Mouse (Mus musculus) liver, embryonic 15.5 days (tissue): ENCODE data around the gene 1700102P08Rik. TPM values are rescaled to one million over a fixed set of nuclear protein-coding genes. Genes with fewer than 3 reads are reported as not detected.

ENCODE experiments used
- ATAC-seq: fragments of 200-750 bp; cut with Nextera tagmentation; 2 replicates; pipeline ENCODE4 v1.8.0; 2017; ENCODE audit warnings: moderate number of reproducible peaks, mild to moderate bottlenecking, moderate library complexity; ENCODE audit not compliant: insufficient read depth
- H3K27ac ChIP-seq: fragments of 300-500 bp; sonication (generic); replicated peaks from 2 replicates; pipeline ENCODE4 v1.5.1; 2015; ENCODE audit warnings: mild to moderate bottlenecking, inconsistent platforms
- H3K27me3 ChIP-seq: fragments of 300-500 bp; sonication (generic); 2 replicates; pipeline ENCODE4 v1.6.1; 2015; ENCODE audit warnings: mild to moderate bottlenecking, inconsistent platforms
- H3K36me3 ChIP-seq: fragments of 300-500 bp; sonication (generic); replicated peaks from 2 replicates; pipeline ENCODE4 v1.6.1; 2015; ENCODE audit warnings: moderate library complexity, mild to moderate bottlenecking, inconsistent platforms
- H3K4me1 ChIP-seq: fragments of 300-500 bp; sonication (generic); replicated peaks from 2 replicates; pipeline ENCODE4 v1.6.1; 2015; ENCODE audit warnings: inconsistent platforms
- H3K4me2 ChIP-seq: fragments of 300-500 bp; sonication (generic); 2 replicates; pipeline ENCODE4 v1.6.1; 2015; ENCODE audit warnings: moderate library complexity, mild to moderate bottlenecking, inconsistent platforms
- H3K4me3 ChIP-seq: fragments of 300-500 bp; sonication (generic); replicated peaks from 2 replicates; pipeline ENCODE4 v1.5.1; 2015; ENCODE audit warnings: mild to moderate bottlenecking, inconsistent platforms
- H3K9ac ChIP-seq: fragments of 300-500 bp; sonication (generic); 2 replicates; pipeline ENCODE4 v1.6.1; 2015; ENCODE audit warnings: moderate library complexity, mild to moderate bottlenecking, inconsistent platforms
- H3K9me3 ChIP-seq: fragments of 300-500 bp; sonication (generic); replicated peaks from 2 replicates; pipeline ENCODE4 v1.6.1; 2016; ENCODE audit warnings: inconsistent platforms
- WGBS: fragments of 180-500 bp; shearing (Covaris S2); methylation state at CpG from one replicate; pipeline ENCODE4 v1.1.7; 2015; ENCODE audit warnings: mixed read lengths; ENCODE audit not compliant: insufficient replicate concordance; 5-methylcytosine and 5-hydroxymethylcytosine counted together
- polyA plus RNA-seq: library from polyadenylated mRNA; unstranded; fragments of >200 nt; fragmentation: Nextera tagmentation; extraction: Ambion mirVana; gene quantifications from 2 replicates; pipeline ENCODE4 v1.2.1, GENCODE M21; 2015

The 1700102P08Rik gene
- polyA plus RNA-seq, 1 experiment from 2014 or later = 0.41 TPM

DNA sequence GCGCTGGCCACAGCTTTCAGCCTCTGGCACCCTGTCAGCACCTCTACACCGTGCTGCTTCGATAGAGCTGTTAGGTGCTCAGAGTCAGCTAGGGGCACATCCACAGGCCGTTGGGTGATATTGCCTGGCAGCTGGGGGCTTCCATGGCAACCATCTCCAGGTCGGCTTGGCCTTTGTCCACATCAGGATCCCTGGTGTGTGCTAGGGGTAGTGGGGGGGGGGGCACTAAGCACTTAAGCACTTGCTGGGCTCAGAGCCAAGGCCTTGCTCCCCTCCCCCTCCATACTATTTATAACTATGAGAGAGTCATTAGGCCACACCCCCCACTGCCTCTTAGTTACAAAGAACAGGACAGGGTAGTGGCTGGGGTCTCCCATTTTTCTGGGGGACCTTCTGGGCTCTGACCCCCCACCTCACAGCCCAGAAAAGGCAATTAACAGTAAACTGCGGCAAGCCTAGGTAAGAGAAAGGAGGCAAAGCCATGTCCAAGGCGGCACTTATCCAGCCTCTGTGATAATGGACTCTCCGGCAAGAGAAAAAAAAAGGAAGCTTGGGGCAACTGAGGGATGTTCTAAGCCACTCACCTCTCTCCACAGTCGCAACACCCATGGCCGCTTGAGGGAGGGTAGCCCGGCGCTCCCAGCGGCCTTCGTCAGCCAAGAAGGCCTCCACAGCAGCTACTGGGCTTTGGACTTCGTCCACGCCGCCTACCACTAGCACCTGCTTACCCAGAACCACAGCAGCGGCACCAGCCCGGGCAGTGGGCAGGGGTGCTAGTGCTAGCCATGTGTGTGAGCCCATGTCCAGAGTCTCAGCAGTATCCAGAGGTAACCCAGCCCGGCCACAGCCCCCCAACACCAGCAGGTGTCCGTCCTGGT, 57.9 kb downstream of the 1700102P08Rik start:
- no peak for ATAC-seq
- H3K4me2 ChIP-seq = peak overlapping the region; percentile 92
- peak overlapping the region; percentile 77 for H3K27ac ChIP-seq
- WGBS = 55% methylated on average over 21 of the region's 21 CpGs
- H3K27me3 ChIP-seq = no peaks in the 10 kb centered on the region
- peak overlapping the region; percentile 32; the same call in 1 of the 2 replicates for H3K9ac ChIP-seq
- no peaks in the 10 kb centered on the region for H3K9me3 ChIP-seq
- peak overlapping the region; percentile 44 for H3K4me3 ChIP-seq
- H3K36me3 ChIP-seq = peaks cover 3% of the 10 kb centered on the region; the same call in 1 of the 2 replicates
- peaks cover 43% of the 10 kb centered on the region for H3K4me1 ChIP-seq

- peak overlapping the region; percentile 44 for H3K4me3 ChIP-seq
- WGBS = 26% methylated on average over 6 of the region's 6 CpGs
- H3K9ac ChIP-seq = peak overlapping the region; percentile 32; the same call in 1 of the 2 replicates
- peaks cover 3% of the 10 kb centered on the region; the same call in 1 of the 2 replicates for H3K36me3 ChIP-seq
- H3K9me3 ChIP-seq = no peaks in the 10 kb centered on the region
- no peaks in the 10 kb centered on the region for H3K27me3 ChIP-seq
- H3K4me2 ChIP-seq = peak overlapping the region; percentile 92
- peak; percentile 71 for ATAC-seq
- peak overlapping the region; percentile 77 for H3K27ac ChIP-seq
- peaks cover 49% of the 10 kb centered on the region for H3K4me1 ChIP-seq
These were observed 58.5 kb downstream of the 1700102P08Rik start for GRCm38 (mm10) chr9:108451170-108451493.

DNA sequence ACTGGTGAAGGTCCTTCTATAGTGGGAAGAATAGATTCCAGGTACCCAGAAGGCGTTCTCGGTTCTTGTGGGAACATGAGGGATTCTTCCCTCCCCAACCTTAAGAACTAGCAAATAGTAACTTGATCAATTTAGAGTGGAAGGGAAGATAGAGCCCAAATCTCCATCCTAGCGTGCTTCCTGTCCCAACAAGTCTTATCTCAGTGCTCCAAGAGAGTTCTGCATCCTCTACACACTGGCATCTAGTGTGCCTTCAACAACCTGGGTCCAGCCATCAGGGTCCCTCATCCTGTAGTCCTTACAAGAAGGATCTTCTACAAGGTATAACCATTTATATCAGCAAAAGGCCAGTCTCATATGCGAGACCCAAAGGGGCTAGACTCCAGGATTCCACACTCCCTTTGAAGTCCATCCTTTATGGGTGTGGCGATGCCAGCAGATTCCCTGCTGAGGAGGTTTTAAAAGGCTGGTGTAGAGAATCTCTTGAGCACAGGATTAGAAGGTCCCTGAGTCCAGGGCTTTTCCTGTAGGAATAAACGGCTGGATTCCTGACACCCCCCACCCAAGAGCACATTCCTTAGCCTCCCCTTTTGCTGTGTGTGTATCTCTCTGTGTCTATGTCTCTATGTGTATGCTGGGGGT, 59.0 kb downstream of the 1700102P08Rik start:
- 50% methylated on average over 6 of the region's 6 CpGs for WGBS
- Histone ChIP-seq H3K36me3 (peaks cover 3% of the 10 kb centered on the region; the same call in 1 of the 2 replicates), H3K9ac (peak overlapping the region; percentile 54; the same call in 1 of the 2 replicates), H3K9me3 (no peaks in the 10 kb centered on the region), H3K27me3 (no peaks in the 10 kb centered on the region), H3K27ac (peak overlapping the region; percentile 77), H3K4me3 (peak overlapping the region; percentile 66), H3K4me1 (peaks cover 54% of the 10 kb centered on the region), H3K4me2 (peak overlapping the region; percentile 92)
- peak; percentile 32; the same call in 1 of the 2 replicates for ATAC-seq

- 1% methylated on average over 40 of the region's 40 CpGs for WGBS
- peak overlapping the region; percentile 77 for H3K27ac ChIP-seq
- ATAC-seq = peak; percentile 81
- no peaks in the 10 kb centered on the region for H3K9me3 ChIP-seq
- peak overlapping the region; percentile 92 for H3K4me2 ChIP-seq
- peak overlapping the region; percentile 66 for H3K4me3 ChIP-seq
- H3K27me3 ChIP-seq = no peaks in the 10 kb centered on the region
- peaks cover 58% of the 10 kb centered on the region for H3K4me1 ChIP-seq
- H3K9ac ChIP-seq = peak overlapping the region; percentile 54
- peaks cover 3% of the 10 kb centered on the region; the same call in 1 of the 2 replicates for H3K36me3 ChIP-seq
These were observed 59.8 kb downstream of the 1700102P08Rik start for GRCm38 (mm10) chr9:108452291-108452906.

DNA sequence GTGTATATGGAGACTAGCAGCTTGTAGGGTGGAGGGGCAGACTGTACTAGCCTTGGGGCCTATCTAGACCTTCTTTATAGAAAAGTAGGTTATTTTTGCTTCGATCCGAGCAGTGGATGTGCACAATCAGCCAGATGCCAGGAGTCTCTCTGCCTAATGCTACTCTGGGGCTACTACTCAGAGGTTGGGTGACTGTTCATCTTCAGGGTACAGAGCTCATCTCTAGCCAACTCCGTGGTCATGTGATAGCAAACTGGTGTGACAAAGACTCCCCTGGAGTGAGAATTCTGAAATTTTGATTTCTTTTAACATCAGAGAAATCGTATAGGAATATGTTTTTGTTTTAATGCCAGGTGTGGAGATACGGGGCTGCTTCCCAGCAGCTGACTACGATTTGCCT, 60.3 kb downstream of the 1700102P08Rik start:
- H3K9ac ChIP-seq = no peak overlapping the region
- H3K4me1 ChIP-seq = peaks cover 61% of the 10 kb centered on the region
- peaks cover 3% of the 10 kb centered on the region; the same call in 1 of the 2 replicates for H3K36me3 ChIP-seq
- peak overlapping the region; percentile 66 for H3K4me3 ChIP-seq
- no peak overlapping the region for H3K27ac ChIP-seq
- no peaks in the 10 kb centered on the region for H3K9me3 ChIP-seq
- no peaks in the 10 kb centered on the region for H3K27me3 ChIP-seq
- WGBS = 44% methylated on average over 6 of the region's 6 CpGs
- ATAC-seq = 0 out of 2 replicates have a peak, but pooled peaks have one; percentile 3
- peak overlapping the region; percentile 92 for H3K4me2 ChIP-seq

DNA sequence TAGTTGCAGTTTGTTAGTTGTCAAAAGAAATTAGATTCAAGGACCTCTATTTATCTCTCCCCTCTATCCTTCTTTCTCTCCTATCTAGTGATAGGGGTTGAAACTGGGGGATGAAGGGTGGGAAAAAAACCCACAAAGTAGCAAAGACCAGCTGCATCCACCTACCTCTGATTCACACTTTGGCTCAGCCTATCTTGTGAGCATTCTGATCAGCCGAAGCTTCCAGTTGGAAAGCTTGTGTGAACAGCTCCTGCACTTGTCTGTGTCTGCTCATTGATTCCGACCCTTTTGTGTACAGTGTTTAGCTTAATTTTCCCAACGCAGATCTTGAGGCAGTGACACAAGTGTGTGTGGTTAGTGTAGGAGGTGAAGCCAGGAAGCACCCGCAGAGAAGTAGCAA, 60.9 kb downstream of the 1700102P08Rik start:
- H3K4me3 ChIP-seq = no peak overlapping the region
- H3K4me1 ChIP-seq = peaks cover 61% of the 10 kb centered on the region
- no peak overlapping the region for H3K27ac ChIP-seq
- ATAC-seq = no peak
- WGBS = 60% methylated on average over 4 of the region's 4 CpGs
- no peak overlapping the region for H3K9ac ChIP-seq
- H3K36me3 ChIP-seq = peaks cover 3% of the 10 kb centered on the region; the same call in 1 of the 2 replicates
- no peak overlapping the region for H3K4me2 ChIP-seq
- H3K9me3 ChIP-seq = no peaks in the 10 kb centered on the region
- no peaks in the 10 kb centered on the region for H3K27me3 ChIP-seq

DNA sequence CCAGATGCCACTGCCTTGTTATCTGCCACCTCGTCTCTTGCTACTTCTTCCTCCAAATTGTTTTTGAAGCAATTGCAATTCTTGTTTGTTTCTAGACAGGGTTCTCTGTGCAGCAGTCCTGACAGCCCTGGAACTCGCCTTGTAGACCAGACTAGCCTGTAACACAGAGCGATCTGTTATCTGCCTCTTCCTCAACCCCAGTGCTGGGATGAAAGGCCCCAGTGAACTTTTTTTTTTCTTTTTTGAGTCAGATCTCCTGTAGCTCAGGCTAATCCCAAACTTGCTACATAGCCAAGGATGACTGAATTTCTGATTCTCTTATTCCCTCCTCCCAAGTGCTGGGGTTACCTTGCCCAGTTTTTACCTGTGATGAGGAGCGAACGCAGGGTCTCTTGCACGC, 61.8 kb downstream of the 1700102P08Rik start:
- ATAC-seq = no peak
- no peak overlapping the region for H3K4me2 ChIP-seq
- no peak overlapping the region for H3K9ac ChIP-seq
- H3K27ac ChIP-seq = no peak overlapping the region
- no peak overlapping the region for H3K4me3 ChIP-seq
- H3K9me3 ChIP-seq = no peaks in the 10 kb centered on the region
- WGBS = 56% methylated on average over 6 of the region's 6 CpGs
- no peaks in the 10 kb centered on the region for H3K27me3 ChIP-seq
- H3K4me1 ChIP-seq = peaks cover 61% of the 10 kb centered on the region
- H3K36me3 ChIP-seq = 0 out of 2 replicates have a peak, but pooled peaks cover 2% of the 10 kb centered on the region

- Histone ChIP-seq H3K4me1 (peaks cover 56% of the 10 kb centered on the region), H3K9ac (no peak overlapping the region), H3K27me3 (no peaks in the 10 kb centered on the region), H3K4me3 (no peak overlapping the region), H3K4me2 (no peak overlapping the region), H3K36me3 (no peaks in the 10 kb centered on the region), H3K9me3 (no peaks in the 10 kb centered on the region), H3K27ac (no peak overlapping the region)
- 39% methylated on average over 12 of the region's 12 CpGs for WGBS
- ATAC-seq = no peak
These were observed 63.4 kb downstream of the 1700102P08Rik start for GRCm38 (mm10) chr9:108455747-108456571.

DNA sequence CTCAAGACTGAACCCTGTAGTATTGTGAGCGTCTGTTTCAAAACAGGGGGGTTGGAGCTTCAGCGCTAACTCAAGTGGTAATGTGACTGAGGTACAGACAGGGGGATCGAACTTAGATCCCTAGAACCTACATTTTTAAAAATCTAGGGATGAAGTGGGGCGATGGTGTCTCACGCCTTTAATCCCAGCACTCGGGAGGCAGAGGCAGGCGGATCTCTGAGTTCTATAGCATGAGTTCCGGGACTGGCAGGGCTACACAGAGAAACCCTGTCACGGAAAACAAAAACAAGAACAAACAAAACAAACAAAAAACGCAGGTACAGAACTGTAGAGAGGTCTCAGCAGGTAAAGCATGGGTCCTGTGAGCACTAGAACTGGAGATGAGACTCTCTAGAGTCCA, 64.3 kb downstream of the 1700102P08Rik start:
- Histone ChIP-seq H3K4me2 (no peak overlapping the region), H3K9ac (no peak overlapping the region), H3K36me3 (no peaks in the 10 kb centered on the region), H3K9me3 (no peaks in the 10 kb centered on the region), H3K27ac (no peak overlapping the region), H3K4me1 (peaks cover 56% of the 10 kb centered on the region), H3K4me3 (no peak overlapping the region), H3K27me3 (no peaks in the 10 kb centered on the region)
- ATAC-seq = no peak
- WGBS = 77% methylated on average over 10 of the region's 10 CpGs

DNA sequence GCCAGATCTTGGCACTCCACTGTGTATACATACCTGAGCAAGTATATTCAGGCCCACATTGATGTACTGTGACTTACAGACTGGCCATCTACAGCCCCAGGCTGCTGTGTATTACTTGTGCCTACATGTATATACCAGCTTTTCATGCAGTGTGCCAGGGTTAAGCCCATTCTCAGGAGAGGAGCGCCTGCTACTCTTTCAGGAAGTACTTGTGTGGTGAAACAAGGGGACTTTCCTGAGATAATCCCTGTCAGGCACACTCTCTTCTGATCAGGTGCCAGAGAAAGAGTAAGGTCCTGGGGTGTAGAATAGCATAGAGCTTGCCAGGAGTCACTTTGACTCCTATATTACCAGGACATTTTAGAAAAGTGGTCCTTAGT, 67.3 kb downstream of the 1700102P08Rik start:
- peaks cover 21% of the 10 kb centered on the region for H3K36me3 ChIP-seq
- H3K27me3 ChIP-seq = no peaks in the 10 kb centered on the region
- peak overlapping the region; percentile 85 for H3K27ac ChIP-seq
- peak overlapping the region; percentile 82 for H3K4me3 ChIP-seq
- H3K4me1 ChIP-seq = peaks cover 43% of the 10 kb centered on the region
- H3K9ac ChIP-seq = peak overlapping the region; percentile 83; the same call in 1 of the 2 replicates
- peak overlapping the region; percentile 88 for H3K4me2 ChIP-seq
- WGBS = 88% methylated on average over 1 of the region's 1 CpGs
- no peak; the same call in 1 of the 2 replicates for ATAC-seq
- no peaks in the 10 kb centered on the region for H3K9me3 ChIP-seq
